Mouse (Mus musculus): ENCODE results near the gene Tpd52l2.

DNA sequence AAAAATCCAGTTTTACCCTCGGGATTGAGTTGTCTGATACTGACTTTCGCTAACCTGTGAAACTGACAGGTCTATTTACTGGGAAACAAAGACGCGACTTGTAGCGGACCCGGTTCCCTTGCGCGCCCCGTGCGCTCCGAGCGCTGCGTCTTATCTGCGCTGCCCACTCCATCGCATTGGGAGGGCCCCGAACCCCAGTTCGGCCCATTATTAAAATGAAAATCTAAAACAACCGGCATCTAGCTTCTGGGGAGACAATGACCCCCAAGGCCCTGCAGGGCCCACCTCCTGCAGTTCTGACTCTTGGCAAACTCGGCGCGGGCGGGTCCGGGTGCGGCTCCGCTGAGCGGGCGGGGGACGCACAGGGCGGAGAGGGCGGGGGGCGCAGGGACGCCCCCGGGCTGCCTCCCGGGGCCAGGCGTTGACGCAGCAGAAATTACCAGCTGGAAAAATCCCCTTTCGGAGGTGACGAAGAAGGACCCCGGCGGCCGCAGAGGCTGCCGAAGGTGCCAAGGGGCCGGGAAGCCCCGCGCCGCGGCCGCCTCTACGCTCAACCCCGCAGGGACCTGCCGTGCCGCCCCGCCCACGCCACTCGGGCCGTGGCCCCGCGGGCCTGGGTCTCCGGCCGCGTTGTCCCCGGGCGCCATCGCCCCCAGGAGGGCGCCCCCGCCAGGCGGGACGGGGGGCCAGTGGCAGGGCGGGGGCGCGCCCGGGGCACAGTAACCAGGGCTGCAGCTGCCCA lies 38.4 kb upstream of the Tpd52l2 start:
- no peak for TF ChIP-seq CTCF (conservative IDR thresholded peaks at IDR 0.05; ENCODE audit: insufficient read depth, insufficient read length, low read depth, low read length)
- TF ChIP-seq POLR2A (IDR thresholded peaks at IDR 0.05; ENCODE audit: low read depth, low read length), result no peak

Measured in kidney, adult 2 months (tissue).